Mouse (Mus musculus): ENCODE results near the gene Aldh9a1. TPM values are rescaled to one million over a fixed set of nuclear protein-coding genes. Genes with fewer than 3 reads are reported as not detected.

Gene Aldh9a1
- polyA plus RNA-seq, 1 experiment from 2014 or later, result 38.3 TPM

- Histone ChIP-seq H3K36me3 (ENCODE audit: control insufficient read depth, insufficient read depth, low read length) (no peaks in the 10 kb centered on the region), H3K27ac (ENCODE audit: low read depth, low read length) (no peak overlapping the region), H3K27me3 (ENCODE audit: control insufficient read depth, insufficient read depth, low read length) (no peaks in the 10 kb centered on the region), H3K9ac (ENCODE audit: low read length) (no peak overlapping the region; the same call in 1 of the 2 replicates), H3K4me1 (replicated peaks; ENCODE audit: control insufficient read depth, insufficient read depth, low read length) (no peaks in the 10 kb centered on the region), H3K9me3 (ENCODE audit: control insufficient read depth, low read length) (no peaks in the 10 kb centered on the region), H3K4me3 (ENCODE audit: low read depth, low read length) (no peak overlapping the region), H3K4me2 (ENCODE audit: low read depth, low read length, severe bottlenecking) (no peak overlapping the region)
- ATAC-seq (replicated peaks; ENCODE audit: low FRiP score) (no peak), DNase-seq (ENCODE audit: low spot score) (no peak)
- WGBS, result 60% methylated on average over 5 of the region's 5 CpGs
These were observed 35.8 kb downstream of the Aldh9a1 start for GRCm38 (mm10) chr1:167385636-167386035.

DNA sequence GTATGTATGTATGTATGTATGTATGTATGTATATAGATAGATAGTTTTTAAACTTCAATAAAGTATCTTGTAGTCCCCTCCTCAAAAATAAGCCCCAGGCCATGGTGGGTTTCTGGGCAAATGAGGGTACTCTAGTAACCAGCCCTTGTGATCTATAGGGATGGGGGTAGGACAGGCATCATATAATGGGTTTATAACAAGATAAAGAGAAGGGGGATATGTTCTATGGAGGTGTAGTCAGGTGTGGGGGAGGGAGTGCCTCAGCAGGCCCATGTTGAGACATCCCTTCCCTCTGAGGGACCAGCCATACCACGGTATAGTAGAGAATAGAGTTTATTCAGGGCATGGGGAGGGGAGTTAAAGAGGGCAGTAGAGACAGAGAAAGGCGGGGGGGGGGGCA is 36.7 kb downstream of the Aldh9a1 start:
- H3K4me1 ChIP-seq (replicated peaks; ENCODE audit: control insufficient read depth, insufficient read depth, low read length), result no peaks in the 10 kb centered on the region
- H3K27ac ChIP-seq (ENCODE audit: low read depth, low read length), result no peak overlapping the region
- no peak overlapping the region for H3K4me3 ChIP-seq (ENCODE audit: low read depth, low read length)
- no peak overlapping the region for H3K4me2 ChIP-seq (ENCODE audit: low read depth, low read length, severe bottlenecking)
- DNase-seq (ENCODE audit: low spot score) (no peak), ATAC-seq (replicated peaks; ENCODE audit: low FRiP score) (no peak)
- H3K9ac ChIP-seq (ENCODE audit: low read length), result no peak overlapping the region
- no peaks in the 10 kb centered on the region for H3K9me3 ChIP-seq (ENCODE audit: control insufficient read depth, low read length)
- no peaks in the 10 kb centered on the region for H3K27me3 ChIP-seq (ENCODE audit: control insufficient read depth, insufficient read depth, low read length)
- no peaks in the 10 kb centered on the region for H3K36me3 ChIP-seq (ENCODE audit: control insufficient read depth, insufficient read depth, low read length)
- WGBS, result 65% methylated on average over 2 of the region's 2 CpGs

- Histone ChIP-seq H3K9me3 (ENCODE audit: control insufficient read depth, low read length) (no peaks in the 10 kb centered on the region), H3K9ac (ENCODE audit: low read length) (no peak overlapping the region), H3K27ac (ENCODE audit: low read depth, low read length) (no peak overlapping the region)
These were observed 37.5 kb downstream of the Aldh9a1 start for GRCm38 (mm10) chr1:167387310-167387709.

DNA sequence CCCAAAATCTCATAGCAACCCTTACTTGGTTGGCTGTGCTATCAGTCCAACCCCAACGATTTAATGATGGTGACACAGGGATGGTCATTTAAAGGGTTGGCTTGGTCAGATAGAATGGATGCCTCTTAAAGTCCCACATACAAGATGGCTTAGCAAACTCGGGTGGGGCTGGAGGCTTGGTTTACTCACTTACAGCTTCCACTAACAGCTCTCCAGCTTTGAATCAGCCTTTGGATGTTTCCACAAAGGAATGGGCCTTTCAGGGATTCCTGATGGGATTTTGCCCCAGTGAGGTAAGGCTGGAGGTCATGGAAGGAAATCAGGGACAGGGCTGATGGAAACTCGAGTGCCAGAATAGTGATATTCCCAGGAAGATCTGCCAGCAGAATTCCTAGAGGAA is 38.0 kb downstream of the Aldh9a1 start:
- DNase-seq (ENCODE audit: low spot score) (no peak), ATAC-seq (replicated peaks; ENCODE audit: low FRiP score) (no peak)
- Histone ChIP-seq H3K9ac (ENCODE audit: low read length) (no peak overlapping the region), H3K36me3 (ENCODE audit: control insufficient read depth, insufficient read depth, low read length) (no peaks in the 10 kb centered on the region), H3K27me3 (ENCODE audit: control insufficient read depth, insufficient read depth, low read length) (peaks cover 7% of the 10 kb centered on the region; the same call in 1 of the 2 replicates), H3K4me1 (replicated peaks; ENCODE audit: control insufficient read depth, insufficient read depth, low read length) (peaks cover 2% of the 10 kb centered on the region; the same call in 1 of the 2 replicates), H3K4me3 (ENCODE audit: low read depth, low read length) (no peak overlapping the region), H3K4me2 (ENCODE audit: low read depth, low read length, severe bottlenecking) (no peak overlapping the region), H3K27ac (ENCODE audit: low read depth, low read length) (no peak overlapping the region), H3K9me3 (ENCODE audit: control insufficient read depth, low read length) (no peaks in the 10 kb centered on the region)
- 80% methylated on average over 3 of the region's 3 CpGs for WGBS

More at GRCm38 (mm10) chr1:167387310-167387709, 37.5 kb downstream of the Aldh9a1 start:
- Histone ChIP-seq H3K4me3 (ENCODE audit: low read depth, low read length) (no peak overlapping the region), H3K27me3 (ENCODE audit: control insufficient read depth, insufficient read depth, low read length) (peaks cover 4% of the 10 kb centered on the region; the same call in 1 of the 2 replicates), H3K4me2 (ENCODE audit: low read depth, low read length, severe bottlenecking) (no peak overlapping the region), H3K36me3 (ENCODE audit: control insufficient read depth, insufficient read depth, low read length) (no peaks in the 10 kb centered on the region), H3K4me1 (replicated peaks; ENCODE audit: control insufficient read depth, insufficient read depth, low read length) (no peaks in the 10 kb centered on the region)
- ATAC-seq (replicated peaks; ENCODE audit: low FRiP score), result no peak
- WGBS, result 95% methylated on average over 2 of the region's 2 CpGs
- no peak for DNase-seq (ENCODE audit: low spot score)

GRCm38 (mm10) chr1:167388571-167388970 is 38.8 kb downstream of the Aldh9a1 start:
- peaks cover 4% of the 10 kb centered on the region; the same call in 1 of the 2 replicates for H3K4me1 ChIP-seq (replicated peaks; ENCODE audit: control insufficient read depth, insufficient read depth, low read length)
- ATAC-seq (replicated peaks; ENCODE audit: low FRiP score) (no peak), DNase-seq (ENCODE audit: low spot score) (no peak)
- H3K9ac ChIP-seq (ENCODE audit: low read length), result no peak overlapping the region
- H3K36me3 ChIP-seq (ENCODE audit: control insufficient read depth, insufficient read depth, low read length), result no peaks in the 10 kb centered on the region
- no peak overlapping the region for H3K27ac ChIP-seq (ENCODE audit: low read depth, low read length)
- H3K4me3 ChIP-seq (ENCODE audit: low read depth, low read length), result no peak overlapping the region
- H3K9me3 ChIP-seq (ENCODE audit: control insufficient read depth, low read length), result no peaks in the 10 kb centered on the region
- no peak overlapping the region for H3K4me2 ChIP-seq (ENCODE audit: low read depth, low read length, severe bottlenecking)
- WGBS, result 78% methylated on average over 6 of the region's 6 CpGs
- peaks cover 7% of the 10 kb centered on the region; the same call in 1 of the 2 replicates for H3K27me3 ChIP-seq (ENCODE audit: control insufficient read depth, insufficient read depth, low read length)

DNA sequence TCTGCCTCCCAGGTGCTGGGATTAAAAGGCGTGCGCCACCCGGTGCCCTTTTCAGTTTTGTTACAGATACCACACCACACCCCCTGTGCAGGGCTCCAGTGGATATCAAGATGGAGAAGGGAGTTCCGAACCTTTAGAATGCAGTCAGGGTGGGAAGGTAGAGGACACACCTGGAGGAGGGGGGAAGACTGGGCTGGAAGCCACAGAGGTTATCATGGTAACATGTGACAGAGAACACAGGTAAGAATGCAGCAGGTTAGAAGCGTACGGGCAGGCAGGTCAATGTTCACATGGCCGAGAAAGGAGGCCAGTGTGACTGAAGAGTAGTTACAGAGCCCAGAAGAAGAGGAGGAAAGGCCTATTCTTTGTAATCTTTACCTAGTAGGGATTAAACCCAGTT is 39.8 kb downstream of the Aldh9a1 start:
- ATAC-seq (replicated peaks; ENCODE audit: low FRiP score), result no peak
- H3K4me3 ChIP-seq (ENCODE audit: low read depth, low read length), result no peak overlapping the region
- no peak overlapping the region for H3K4me2 ChIP-seq (ENCODE audit: low read depth, low read length, severe bottlenecking)
- 86% methylated on average over 7 of the region's 7 CpGs for WGBS
- no peak overlapping the region for H3K27ac ChIP-seq (ENCODE audit: low read depth, low read length)
- H3K27me3 ChIP-seq (ENCODE audit: control insufficient read depth, insufficient read depth, low read length), result peaks cover 7% of the 10 kb centered on the region; the same call in 1 of the 2 replicates
- no peak overlapping the region for H3K9ac ChIP-seq (ENCODE audit: low read length)
- H3K9me3 ChIP-seq (ENCODE audit: control insufficient read depth, low read length), result no peaks in the 10 kb centered on the region
- H3K4me1 ChIP-seq (replicated peaks; ENCODE audit: control insufficient read depth, insufficient read depth, low read length), result peaks cover 4% of the 10 kb centered on the region; the same call in 1 of the 2 replicates
- no peak for DNase-seq (ENCODE audit: low spot score)
- no peaks in the 10 kb centered on the region for H3K36me3 ChIP-seq (ENCODE audit: control insufficient read depth, insufficient read depth, low read length)

DNA sequence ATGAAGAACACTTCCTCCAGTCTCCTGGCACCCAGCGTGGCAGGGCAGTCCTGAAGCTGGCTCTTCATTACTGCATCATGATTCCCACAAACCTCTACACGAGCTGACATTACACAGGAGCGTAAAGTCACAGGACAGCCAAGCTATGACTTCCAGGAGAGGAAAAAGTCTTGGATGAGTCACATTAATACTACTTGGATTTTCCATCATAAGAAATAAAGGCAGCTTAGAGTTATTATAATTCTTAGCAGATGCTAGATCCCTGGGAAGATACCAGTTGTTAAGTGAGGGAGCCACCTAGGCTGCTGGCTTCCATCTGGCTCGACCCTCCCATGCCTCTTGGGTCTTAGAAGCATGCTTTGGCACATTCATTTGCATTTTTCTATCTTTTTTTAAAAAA is 40.6 kb downstream of the Aldh9a1 start:
- no peak for DNase-seq (ENCODE audit: low spot score)
- no peaks in the 10 kb centered on the region for H3K36me3 ChIP-seq (ENCODE audit: control insufficient read depth, insufficient read depth, low read length)

GRCm38 (mm10) chr1:167391241-167391640 is 41.5 kb downstream of the Aldh9a1 start:
- Histone ChIP-seq H3K27ac (ENCODE audit: low read depth, low read length) (no peak overlapping the region), H3K27me3 (ENCODE audit: control insufficient read depth, insufficient read depth, low read length) (peaks cover 7% of the 10 kb centered on the region; the same call in 1 of the 2 replicates), H3K4me1 (replicated peaks; ENCODE audit: control insufficient read depth, insufficient read depth, low read length) (peaks cover 4% of the 10 kb centered on the region; the same call in 1 of the 2 replicates), H3K9me3 (ENCODE audit: control insufficient read depth, low read length) (no peaks in the 10 kb centered on the region), H3K4me3 (ENCODE audit: low read depth, low read length) (no peak overlapping the region), H3K36me3 (ENCODE audit: control insufficient read depth, insufficient read depth, low read length) (no peaks in the 10 kb centered on the region), H3K4me2 (ENCODE audit: low read depth, low read length, severe bottlenecking) (no peak overlapping the region), H3K9ac (ENCODE audit: low read length) (no peak overlapping the region)
- DNase-seq (ENCODE audit: low spot score), result no peak
- 82% methylated on average over 6 of the region's 6 CpGs for WGBS
- no peak for ATAC-seq (replicated peaks; ENCODE audit: low FRiP score)

More for the DNA sequence above, 40.6 kb downstream of the Aldh9a1 start:
- Histone ChIP-seq H3K4me2 (ENCODE audit: low read depth, low read length, severe bottlenecking) (no peak overlapping the region), H3K9ac (ENCODE audit: low read length) (no peak overlapping the region), H3K27ac (ENCODE audit: low read depth, low read length) (no peak overlapping the region), H3K4me3 (ENCODE audit: low read depth, low read length) (no peak overlapping the region), H3K4me1 (replicated peaks; ENCODE audit: control insufficient read depth, insufficient read depth, low read length) (peaks cover 4% of the 10 kb centered on the region; the same call in 1 of the 2 replicates), H3K9me3 (ENCODE audit: control insufficient read depth, low read length) (no peaks in the 10 kb centered on the region), H3K27me3 (ENCODE audit: control insufficient read depth, insufficient read depth, low read length) (peaks cover 7% of the 10 kb centered on the region; the same call in 1 of the 2 replicates)
- 74% methylated on average over 4 of the region's 4 CpGs for WGBS
- no peak for ATAC-seq (replicated peaks; ENCODE audit: low FRiP score)

DNA sequence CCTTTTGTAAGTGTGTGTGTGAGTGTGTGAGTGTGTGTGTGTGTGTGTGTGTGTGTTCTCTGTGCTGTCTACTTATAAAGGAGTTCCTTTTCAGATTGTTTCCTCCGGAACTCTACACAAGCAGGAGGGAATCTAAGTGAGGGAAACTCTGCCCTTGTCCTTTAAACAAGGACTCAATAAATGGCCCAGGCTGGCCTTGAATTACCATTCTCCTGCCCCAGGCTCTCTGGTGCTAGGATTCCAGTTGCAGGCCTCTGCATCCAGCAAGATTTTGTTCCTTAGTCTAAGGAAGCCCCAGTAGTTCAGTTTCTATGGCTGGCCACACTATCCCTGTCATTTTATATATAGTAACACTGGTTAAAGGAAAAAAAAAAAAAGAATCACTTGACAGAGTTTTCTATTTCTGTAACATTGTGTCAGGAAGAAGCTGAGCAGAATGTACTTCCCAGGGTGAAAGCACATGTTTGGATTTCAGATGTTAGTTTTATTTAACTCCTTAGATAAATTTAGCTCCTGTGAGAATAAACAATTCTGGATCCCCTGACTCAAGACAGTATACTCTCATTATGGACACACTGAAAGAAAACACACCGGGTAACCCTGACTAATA is 42.3 kb downstream of the Aldh9a1 start:
- Histone ChIP-seq H3K9ac (ENCODE audit: low read length) (peak overlapping the region; percentile 20), H3K4me2 (ENCODE audit: low read depth, low read length, severe bottlenecking) (peak overlapping the region; percentile 79; the same call in 1 of the 2 replicates), H3K27me3 (ENCODE audit: control insufficient read depth, insufficient read depth, low read length) (peaks cover 7% of the 10 kb centered on the region; the same call in 1 of the 2 replicates), H3K4me3 (ENCODE audit: low read depth, low read length) (no peak overlapping the region), H3K27ac (ENCODE audit: low read depth, low read length) (no peak overlapping the region), H3K4me1 (replicated peaks; ENCODE audit: control insufficient read depth, insufficient read depth, low read length) (peaks cover 4% of the 10 kb centered on the region; the same call in 1 of the 2 replicates), H3K36me3 (ENCODE audit: control insufficient read depth, insufficient read depth, low read length) (no peaks in the 10 kb centered on the region), H3K9me3 (ENCODE audit: control insufficient read depth, low read length) (no peaks in the 10 kb centered on the region)
- no peak for ATAC-seq (replicated peaks; ENCODE audit: low FRiP score)
- 50% methylated on average over 2 of the region's 2 CpGs for WGBS
- DNase-seq (ENCODE audit: low spot score), result no peak
